Mouse (Mus musculus) lung, postnatal 36 days (tissue): Measurements from ENCODE around the gene Cend1.

Source experiments
- DNase-seq: peaks from one replicate; pipeline ENCODE4 v3.0.0; 2022; ENCODE audit warnings: mixed read lengths

The Cend1 gene

GRCm38 (mm10) chr7:141429310-141429709, at the start of gene Cend1:
Gene Cend1, minus strand, starts transcription at chr7:141429491.
- peak; percentile 54 for DNase-seq

- no peak for DNase-seq
Observed at GRCm38 (mm10) chr7:141478270-141478748, 49.0 kb upstream of the Cend1 start.

DNA sequence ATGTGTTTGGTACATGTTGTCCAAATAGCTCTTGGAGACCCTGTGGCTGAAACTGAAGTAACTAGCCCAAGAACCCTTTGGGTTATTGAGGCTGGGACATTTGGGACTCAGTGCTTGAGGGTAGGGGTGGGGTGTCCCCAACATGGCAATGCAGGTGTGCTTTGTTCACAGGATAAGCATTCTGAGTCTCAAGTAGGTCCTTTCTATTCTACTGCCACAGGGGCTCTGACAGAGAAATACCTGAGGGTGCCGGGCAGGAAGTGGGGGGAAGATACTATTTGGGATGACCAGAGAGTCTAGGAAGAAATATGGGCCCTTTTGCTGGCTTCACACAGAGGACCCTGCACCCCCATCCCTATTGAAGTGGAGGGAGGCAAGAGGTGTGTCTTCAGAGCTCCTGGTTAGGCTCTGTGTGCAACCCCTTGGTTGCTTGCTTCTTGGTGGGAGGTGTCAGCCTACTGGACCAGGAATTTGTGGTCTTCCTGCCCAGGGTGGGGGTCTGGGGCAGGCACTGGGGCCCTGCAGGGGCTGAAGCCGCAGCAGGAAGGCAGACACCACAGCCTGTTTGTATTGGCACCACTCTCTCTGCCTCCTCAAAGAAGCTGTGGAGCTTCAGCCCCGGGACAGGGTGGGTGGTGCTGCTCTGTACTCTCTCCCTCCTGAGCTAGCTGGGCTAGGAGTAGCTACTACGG, 48.4 kb upstream of the Cend1 start:
- DNase-seq: no peak

GRCm38 (mm10) chr7:141476981-141477370, 47.7 kb upstream of the Cend1 start:
- DNase-seq: peak; percentile 67

- DNase-seq: peak; percentile 95
Observed at GRCm38 (mm10) chr7:141476226-141476980, 47.1 kb upstream of the Cend1 start.

DNA sequence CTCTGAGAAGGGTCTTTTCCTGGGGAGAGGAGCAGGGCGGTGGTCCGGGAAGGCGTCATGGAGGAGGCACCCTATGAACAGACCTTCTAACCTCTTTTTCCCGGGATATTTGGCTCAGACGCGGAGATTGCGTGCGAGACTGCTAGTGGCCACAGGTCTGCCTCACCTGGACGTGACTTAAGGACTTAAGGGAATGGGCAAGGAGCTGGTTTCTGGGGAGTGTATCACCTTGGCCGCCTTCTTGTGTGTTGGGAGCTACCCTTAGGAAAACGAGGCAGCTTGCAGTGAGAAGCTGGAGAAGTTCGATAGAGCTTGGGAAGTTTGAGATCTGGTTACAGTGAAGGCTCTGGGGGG, 46.5 kb upstream of the Cend1 start:
- DNase-seq: peak; percentile 27

DNA sequence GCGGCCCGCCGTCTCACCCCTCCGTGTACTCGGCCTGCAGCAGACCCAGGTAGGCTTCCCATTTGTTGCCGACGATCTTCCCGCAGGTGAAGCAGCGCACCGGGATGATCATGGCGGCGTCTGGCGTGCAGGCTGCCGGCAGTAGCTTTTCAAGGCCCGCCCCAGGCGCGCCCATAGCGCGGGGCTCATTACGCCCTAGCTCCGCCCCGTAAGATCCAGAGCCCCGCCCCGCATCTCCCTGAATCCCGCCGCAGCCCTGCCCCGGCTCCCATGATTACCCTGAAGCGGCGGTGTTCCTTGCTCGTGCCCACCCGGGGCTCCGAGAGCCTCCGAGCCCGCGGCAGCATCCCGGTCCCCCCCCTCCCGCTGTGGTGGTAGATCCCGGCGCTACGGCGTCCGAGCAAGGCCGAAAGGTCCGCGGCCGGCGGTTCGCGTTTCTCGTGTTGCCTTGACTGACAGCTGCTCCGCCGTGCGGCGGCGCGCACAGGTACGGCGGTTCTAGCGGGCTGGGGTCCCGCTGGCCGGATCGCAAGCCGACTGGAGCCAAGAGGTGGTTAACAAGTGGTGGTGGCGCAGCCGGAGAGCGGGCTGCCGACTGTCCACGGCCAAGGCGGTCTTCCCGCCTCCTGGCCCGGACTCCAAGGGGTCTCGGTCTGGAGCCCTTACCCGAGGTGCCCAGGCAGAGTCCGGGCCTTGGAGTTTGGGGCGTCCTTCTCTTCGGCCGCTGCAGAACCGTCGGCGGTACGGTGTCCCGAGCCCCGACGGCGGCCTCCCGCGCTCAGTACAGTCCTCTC, 45.9 kb upstream of the Cend1 start, which contains the start of the genes Polr2l and Tspan4:
Polr2l (minus strand) TSS at position 122 of the 794 bp plus-strand sequence.
Tspan4 (plus strand) TSS at position 230 of the 794 bp plus-strand sequence.
- DNase-seq: peak; percentile 89

- DNase-seq: no peak
Observed at GRCm38 (mm10) chr7:141474160-141474559, 44.9 kb upstream of the Cend1 start.

GRCm38 (mm10) chr7:141472763-141473162, 43.5 kb upstream of the Cend1 start:
- no peak for DNase-seq

- DNase-seq: no peak
Observed at GRCm38 (mm10) chr7:141472226-141472625, 42.9 kb upstream of the Cend1 start.

DNA sequence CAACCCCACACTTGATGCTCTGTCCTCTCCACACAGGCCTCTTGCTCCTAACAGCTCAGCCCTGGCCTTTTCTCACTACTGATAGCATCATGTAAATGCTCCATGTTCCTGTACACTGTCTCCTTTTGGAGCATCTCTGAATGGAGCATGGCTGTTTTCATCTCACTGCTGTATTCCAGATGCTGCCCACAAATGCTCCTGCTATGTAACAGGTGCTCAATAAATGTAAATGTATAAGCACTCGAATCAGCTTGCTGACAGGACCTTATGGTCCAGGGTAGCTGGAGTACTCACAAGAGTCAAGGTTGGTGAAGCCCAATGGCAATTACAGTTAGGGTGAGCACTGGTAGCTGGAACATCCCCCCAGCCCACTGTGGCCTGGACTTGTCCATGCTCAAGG, 41.9 kb upstream of the Cend1 start:
- no peak for DNase-seq

- no peak for DNase-seq
Observed at GRCm38 (mm10) chr7:141470637-141470944, 41.3 kb upstream of the Cend1 start.

- no peak for DNase-seq
Observed at GRCm38 (mm10) chr7:141469901-141470636, 40.8 kb upstream of the Cend1 start.

DNA sequence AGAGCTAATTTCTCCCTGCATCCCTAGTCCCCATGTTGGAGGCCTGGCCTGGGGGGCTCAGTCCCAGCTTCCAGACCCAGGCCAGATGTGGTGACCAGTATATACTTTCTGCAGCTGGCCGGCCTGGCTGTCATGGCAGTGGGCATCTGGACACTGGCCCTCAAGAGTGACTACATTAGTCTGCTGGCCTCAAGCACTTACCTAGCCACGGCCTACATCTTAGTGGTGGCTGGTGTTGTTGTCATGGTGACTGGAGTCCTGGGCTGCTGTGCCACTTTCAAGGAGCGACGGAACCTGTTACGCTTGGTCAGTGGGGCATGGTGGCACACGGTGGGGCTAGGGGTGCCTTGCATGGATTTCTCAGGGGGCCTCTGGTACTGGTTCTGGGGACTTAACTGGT, 40.1 kb upstream of the Cend1 start:
- no peak for DNase-seq

DNA sequence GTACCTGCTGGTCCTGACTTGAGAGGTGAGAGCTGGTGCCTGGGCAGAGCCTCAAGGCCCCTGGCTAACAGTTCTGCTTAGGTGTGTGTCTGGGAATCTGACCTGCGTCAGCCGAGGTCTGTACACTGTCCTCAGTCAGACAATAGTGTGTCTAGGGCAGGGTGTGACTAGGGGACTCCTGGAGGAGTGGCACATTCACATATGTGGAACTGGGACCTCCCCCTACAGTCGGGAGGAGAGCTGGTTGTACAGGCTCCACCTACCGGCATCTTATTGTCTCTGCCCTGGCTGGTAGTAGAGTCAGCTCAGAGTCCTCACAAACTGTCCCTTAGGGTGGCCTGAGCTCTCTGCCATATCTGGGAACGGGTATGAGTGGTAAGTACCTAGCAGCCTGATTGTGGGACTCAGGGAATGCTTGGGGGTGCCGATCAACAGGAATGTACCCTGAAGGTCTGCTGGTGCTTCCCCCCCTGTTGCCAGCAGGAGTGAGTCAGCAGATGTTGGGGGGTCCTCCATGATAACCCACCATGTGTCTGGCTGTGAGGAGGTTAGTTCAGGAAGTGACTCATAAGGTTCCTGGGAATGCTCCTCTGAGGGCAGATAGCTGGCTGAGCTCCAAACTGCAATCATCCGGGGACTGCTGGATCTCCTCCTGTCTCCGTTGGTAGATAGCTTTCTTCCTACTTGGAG, 39.4 kb upstream of the Cend1 start:
- DNase-seq: peak; percentile 90

- no peak for DNase-seq
Observed at GRCm38 (mm10) chr7:141468164-141468521, 38.9 kb upstream of the Cend1 start.

- DNase-seq: peak; percentile 94
Observed at GRCm38 (mm10) chr7:141467230-141468030, 38.1 kb upstream of the Cend1 start, which contains the start of gene Cd151. Gene Cd151, plus strand, starts transcription at chr7:141467392.

DNA sequence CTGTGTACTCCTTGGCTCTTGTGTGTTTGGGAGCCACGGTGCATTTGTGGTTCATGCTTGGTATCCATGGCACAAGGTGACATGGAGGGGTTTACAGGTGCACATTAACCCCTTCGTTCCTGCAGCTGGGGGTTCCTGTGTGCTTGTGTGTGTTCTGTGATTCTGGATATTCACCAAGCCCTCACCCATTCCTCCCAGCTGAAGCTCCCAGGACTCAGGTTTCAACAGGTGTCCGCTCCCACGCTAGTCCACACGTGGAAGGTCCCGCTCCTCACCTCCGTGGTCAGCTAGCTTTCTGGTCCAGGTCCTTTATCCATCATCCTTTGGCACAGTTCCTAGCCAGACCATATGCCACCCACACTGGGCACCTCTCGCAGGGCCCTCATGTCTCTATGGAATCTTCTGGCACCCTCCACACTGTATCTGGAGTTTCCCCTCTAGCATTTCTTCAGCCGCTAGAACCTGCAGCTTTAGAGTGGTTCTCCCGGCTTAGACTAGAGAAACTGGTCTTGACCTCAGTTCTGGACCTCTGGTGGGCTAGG, 37.4 kb upstream of the Cend1 start:
- DNase-seq: no peak

GRCm38 (mm10) chr7:141466045-141466394, 36.7 kb upstream of the Cend1 start:
- peak; percentile 65 for DNase-seq

DNA sequence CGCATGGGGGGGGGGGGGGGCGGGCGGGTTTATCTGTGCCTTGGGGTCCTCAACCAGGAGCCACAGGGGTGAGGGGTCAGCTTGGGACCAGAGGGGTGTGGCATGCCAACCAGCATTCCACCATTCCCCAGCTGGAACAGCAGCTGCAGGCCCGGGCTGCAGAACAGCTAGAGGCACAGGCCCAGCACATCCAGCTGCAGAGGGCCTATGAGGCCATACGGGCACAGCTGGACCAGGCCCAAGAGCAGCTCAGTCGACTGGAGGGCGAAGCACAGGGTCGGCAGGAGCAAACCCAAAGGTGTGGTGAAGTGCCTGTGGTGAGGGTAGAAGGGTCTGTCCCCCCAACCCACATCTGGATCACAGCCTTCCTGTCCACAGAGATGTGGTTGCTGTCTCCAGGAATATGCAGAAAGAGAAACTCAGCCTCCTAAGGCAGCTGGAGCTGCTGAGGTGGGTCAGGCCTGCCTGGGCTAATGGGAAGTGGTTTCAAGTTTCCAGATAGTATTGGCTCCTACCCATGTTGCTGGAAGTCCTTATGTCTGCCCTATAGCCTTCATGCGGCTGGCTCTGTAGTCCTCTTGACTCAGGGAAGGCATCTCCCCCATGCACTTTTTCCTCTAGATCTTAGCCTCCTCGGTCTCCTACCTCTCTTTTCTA, 36.2 kb upstream of the Cend1 start:
- DNase-seq: no peak
